Mouse (Mus musculus): ENCODE data around the gene Col4a4. TPM values are rescaled to one million over a fixed set of nuclear protein-coding genes. Genes with fewer than 3 reads are reported as not detected.

Gene Col4a4
- polyA plus RNA-seq (2015; fragmentation: Illumina TruSeq; extraction: RNeasy Lipid Tissue Mini Kit (QIAGEN cat#74804); ENCODE audit: insufficient read depth, low replicate concordance), result 0.21 TPM

GRCm38 (mm10) chr1:82586713-82587399 lies at the start of gene Col4a4, which contains the start of gene Col4a3:
Gene Col4a4, minus strand, starts transcription at chr1:82586849.
Gene Col4a3, plus strand, starts transcription at chr1:82586921.

Other genes with a start within 250 kb of the Col4a4 start
- gene Col4a3, start 72 bp upstream of the Col4a4 start, polyA plus RNA-seq (2015; fragmentation: Illumina TruSeq; extraction: RNeasy Lipid Tissue Mini Kit (QIAGEN cat#74804); ENCODE audit: insufficient read depth, low replicate concordance), result 0.12 TPM
- 199 TPM for gene Mff, start 138.0 kb upstream of the Col4a4 start, polyA plus RNA-seq (2015; fragmentation: Illumina TruSeq; extraction: RNeasy Lipid Tissue Mini Kit (QIAGEN cat#74804); ENCODE audit: insufficient read depth, low replicate concordance)
- not detected for gene Tm4sf20, start 181.6 kb upstream of the Col4a4 start, polyA plus RNA-seq (2015; fragmentation: Illumina TruSeq; extraction: RNeasy Lipid Tissue Mini Kit (QIAGEN cat#74804); ENCODE audit: insufficient read depth, low replicate concordance)
- gene Gm47791, start 184.4 kb upstream of the Col4a4 start, polyA plus RNA-seq (2015; fragmentation: Illumina TruSeq; extraction: RNeasy Lipid Tissue Mini Kit (QIAGEN cat#74804); ENCODE audit: insufficient read depth, low replicate concordance), result not detected

All from spleen, adult 10 weeks (tissue).